Mouse (Mus musculus) stomach, embryonic 14.5 days (tissue): ENCODE measurements around the gene Zbtb21. TPM values are rescaled to one million over a fixed set of nuclear protein-coding genes. Genes with fewer than 3 reads are reported as not detected.

Source experiments
- ATAC-seq: fragments of 200-750 bp; cut with Nextera tagmentation; 2 replicates; pipeline ENCODE4 v1.8.0; 2017; ENCODE audit warnings: low read depth, moderate TSS enrichment; ENCODE audit not compliant: insufficient number of reproducible peaks, insufficient read depth, low FRiP score
- H3K27ac ChIP-seq: fragments of 300-500 bp; sonication (generic); 2 replicates; pipeline ENCODE4 v1.5.1; 2014; ENCODE audit warnings: mild to moderate bottlenecking, low read length, moderate library complexity, mixed read lengths
- H3K27me3 ChIP-seq: fragments of 300-500 bp; sonication (generic); 2 replicates; pipeline ENCODE4 v1.6.1; 2014; ENCODE audit warnings: low read length, control low read depth, mixed read lengths; ENCODE audit not compliant: control insufficient read depth, insufficient read depth
- H3K36me3 ChIP-seq: fragments of 300-500 bp; sonication (generic); 2 replicates; pipeline ENCODE4 v1.6.1; 2014; ENCODE audit warnings: mild to moderate bottlenecking, control low read depth, low read length, moderate library complexity, mixed read lengths; ENCODE audit not compliant: control insufficient read depth, insufficient read depth
- H3K4me1 ChIP-seq: fragments of 300-500 bp; sonication (generic); 2 replicates; pipeline ENCODE4 v1.6.1; 2014; ENCODE audit warnings: low read length, control low read depth, mixed read lengths; ENCODE audit not compliant: control insufficient read depth, insufficient read depth
- H3K4me2 ChIP-seq: fragments of 300-500 bp; sonication (generic); replicated peaks from 2 replicates; pipeline ENCODE4 v1.6.1; 2014; ENCODE audit warnings: low read depth, low read length, control low read depth
- H3K4me3 ChIP-seq: fragments of 300-500 bp; sonication (generic); 2 replicates; pipeline ENCODE4 v1.5.1; 2014; ENCODE audit warnings: low read depth, low read length, control low read depth
- H3K9ac ChIP-seq: fragments of 300-500 bp; sonication (generic); replicated peaks from 2 replicates; pipeline ENCODE4 v1.6.1; 2014; ENCODE audit warnings: low read depth, mild to moderate bottlenecking, control low read depth, low read length, moderate library complexity, mixed read lengths
- H3K9me3 ChIP-seq: fragments of 300-500 bp; sonication (generic); 2 replicates; pipeline ENCODE4 v1.6.1; 2016; ENCODE audit warnings: low read depth, low read length, control low read depth; ENCODE audit not compliant: control insufficient read depth
- WGBS: fragments of 180-500 bp; shearing (Covaris S2); extraction: QIAGEN DNeasy Blood & Tissue Kit; methylation state at CpG from one replicate; pipeline ENCODE4 v1.1.7; 2014; 5-methylcytosine and 5-hydroxymethylcytosine counted together
- polyA plus RNA-seq: library from polyadenylated mRNA; unstranded; fragments of >200 nt; fragmentation: Nextera tagmentation; extraction: Ambion mirVana; gene quantifications from 2 replicates; pipeline ENCODE4 v1.2.1, GENCODE M21; 2014

Zbtb21 gene
- polyA plus RNA-seq, 1 experiment from 2014 or later, result 16.9 TPM

- H3K4me2 ChIP-seq, result peak overlapping the region; percentile 85
- no peaks in the 10 kb centered on the region for H3K36me3 ChIP-seq
- H3K27ac ChIP-seq, result peak overlapping the region; percentile 90
- peaks cover 8% of the 10 kb centered on the region; the same call in 1 of the 2 replicates for H3K4me1 ChIP-seq
- no peaks in the 10 kb centered on the region for H3K27me3 ChIP-seq
- no peaks in the 10 kb centered on the region for H3K9me3 ChIP-seq
- WGBS, result under 1% methylated on average over 75 of the region's 75 CpGs
- peak; percentile 94 for ATAC-seq
- H3K9ac ChIP-seq, result peak overlapping the region; percentile 81
- peak overlapping the region; percentile 93 for H3K4me3 ChIP-seq
Observed at GRCm38 (mm10) chr16:97921961-97922778, 40.3 kb downstream of the Zbtb21 start.

- no peak for ATAC-seq
- no peak overlapping the region for H3K4me2 ChIP-seq
- 93% methylated on average over 1 of the region's 1 CpGs for WGBS
Observed at GRCm38 (mm10) chr16:97920621-97921020, 41.8 kb downstream of the Zbtb21 start.

GRCm38 (mm10) chr16:97919793-97920192 is 42.6 kb downstream of the Zbtb21 start:
- 32% methylated on average over 2 of the region's 2 CpGs for WGBS

More at GRCm38 (mm10) chr16:97920621-97921020, 41.8 kb downstream of the Zbtb21 start:
- H3K27me3 ChIP-seq, result no peaks in the 10 kb centered on the region
- no peak overlapping the region for H3K4me3 ChIP-seq
- H3K4me1 ChIP-seq, result peaks cover 8% of the 10 kb centered on the region; the same call in 1 of the 2 replicates
- H3K9me3 ChIP-seq, result no peaks in the 10 kb centered on the region
- H3K9ac ChIP-seq, result no peak overlapping the region
- H3K27ac ChIP-seq, result no peak overlapping the region
- no peaks in the 10 kb centered on the region for H3K36me3 ChIP-seq

GRCm38 (mm10) chr16:97912873-97913272 is 49.5 kb downstream of the Zbtb21 start:
- no peak for ATAC-seq

More at GRCm38 (mm10) chr16:97919793-97920192, 42.6 kb downstream of the Zbtb21 start:
- no peak overlapping the region for H3K4me2 ChIP-seq
- peaks cover 8% of the 10 kb centered on the region; the same call in 1 of the 2 replicates for H3K4me1 ChIP-seq
- H3K4me3 ChIP-seq, result no peak overlapping the region
- no peak overlapping the region for H3K27ac ChIP-seq
- no peak overlapping the region for H3K9ac ChIP-seq
- H3K27me3 ChIP-seq, result no peaks in the 10 kb centered on the region
- no peak for ATAC-seq
- no peaks in the 10 kb centered on the region for H3K9me3 ChIP-seq
- no peaks in the 10 kb centered on the region for H3K36me3 ChIP-seq

GRCm38 (mm10) chr16:97909356-97909755 is 53.1 kb downstream of the Zbtb21 start:
- Histone ChIP-seq H3K9me3 (no peaks in the 10 kb centered on the region), H3K4me3 (no peak overlapping the region), H3K9ac (no peak overlapping the region), H3K27ac (no peak overlapping the region), H3K4me2 (no peak overlapping the region), H3K27me3 (no peaks in the 10 kb centered on the region), H3K4me1 (no peaks in the 10 kb centered on the region), H3K36me3 (peaks cover 5% of the 10 kb centered on the region; the same call in 1 of the 2 replicates)
- 89% methylated on average over 1 of the region's 1 CpGs for WGBS
- no peak for ATAC-seq

More at GRCm38 (mm10) chr16:97912873-97913272, 49.5 kb downstream of the Zbtb21 start:
- Histone ChIP-seq H3K27ac (no peak overlapping the region), H3K9me3 (no peaks in the 10 kb centered on the region), H3K4me2 (no peak overlapping the region), H3K36me3 (peaks cover 5% of the 10 kb centered on the region; the same call in 1 of the 2 replicates), H3K4me3 (no peak overlapping the region), H3K4me1 (no peaks in the 10 kb centered on the region), H3K27me3 (no peaks in the 10 kb centered on the region), H3K9ac (no peak overlapping the region)

- no peak overlapping the region for H3K9ac ChIP-seq
- H3K36me3 ChIP-seq, result peaks cover 5% of the 10 kb centered on the region; the same call in 1 of the 2 replicates
- no peak overlapping the region for H3K4me2 ChIP-seq
- no peak overlapping the region for H3K4me3 ChIP-seq
- no peak for ATAC-seq
- 84% methylated on average over 6 of the region's 6 CpGs for WGBS
- no peaks in the 10 kb centered on the region for H3K9me3 ChIP-seq
- no peaks in the 10 kb centered on the region for H3K27me3 ChIP-seq
- H3K4me1 ChIP-seq, result no peaks in the 10 kb centered on the region
- H3K27ac ChIP-seq, result no peak overlapping the region
Observed at GRCm38 (mm10) chr16:97907496-97907895, 54.9 kb downstream of the Zbtb21 start.

GRCm38 (mm10) chr16:97906337-97906736 is 56.1 kb downstream of the Zbtb21 start:
- no peak for ATAC-seq
- H3K27ac ChIP-seq, result no peak overlapping the region
- no peak overlapping the region for H3K4me3 ChIP-seq
- no peaks in the 10 kb centered on the region for H3K9me3 ChIP-seq
- no peaks in the 10 kb centered on the region for H3K27me3 ChIP-seq
- H3K9ac ChIP-seq, result no peak overlapping the region
- peaks cover 5% of the 10 kb centered on the region; the same call in 1 of the 2 replicates for H3K36me3 ChIP-seq
- no peak overlapping the region for H3K4me2 ChIP-seq
- H3K4me1 ChIP-seq, result no peaks in the 10 kb centered on the region

GRCm38 (mm10) chr16:97905449-97905991 is 56.9 kb downstream of the Zbtb21 start:
- Histone ChIP-seq H3K36me3 (peaks cover 5% of the 10 kb centered on the region; the same call in 1 of the 2 replicates), H3K4me2 (no peak overlapping the region), H3K27me3 (no peaks in the 10 kb centered on the region), H3K4me1 (no peaks in the 10 kb centered on the region), H3K27ac (no peak overlapping the region), H3K9me3 (no peaks in the 10 kb centered on the region), H3K4me3 (no peak overlapping the region), H3K9ac (no peak overlapping the region)
- no peak for ATAC-seq
- 69% methylated on average over 2 of the region's 2 CpGs for WGBS
